Mouse (Mus musculus): ENCODE measurements at regions not wholly inside any gene's neighbourhood (a gene's known extent, or its start where the extent isn't known, plus 50 kb on each side); places are given as distances from the start of the nearest gene placed in this dataset.

DNA sequence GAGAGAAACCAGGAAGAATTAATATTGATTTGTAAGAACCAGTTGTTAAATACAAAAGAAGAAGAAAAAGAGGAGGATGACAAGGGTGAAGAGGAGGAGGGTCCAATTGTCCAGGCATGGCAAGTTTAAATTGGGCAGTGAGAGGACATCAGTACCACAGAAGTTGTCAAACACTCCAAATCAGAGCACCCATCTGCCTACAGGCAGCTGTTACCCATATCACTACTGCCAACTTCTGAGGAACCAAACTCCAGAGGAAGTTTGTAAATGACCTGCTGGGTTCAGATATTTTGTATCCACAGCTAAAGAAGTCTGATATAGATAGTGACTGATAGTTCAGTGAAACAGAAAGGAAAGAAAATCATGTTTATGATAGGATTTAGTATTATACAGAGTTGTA, 802.6 kb downstream of the Gsdmc2 start:
- Histone ChIP-seq H3K9ac (ENCODE audit: control insufficient read depth, low read depth, low read length, poor library complexity, severe bottlenecking) (no peak overlapping the region), H3K36me3 (ENCODE audit: control insufficient read depth in 1 of 2, insufficient read depth in 2 of 2, low read length in 2 of 2) (no peaks in the 10 kb centered on the region), H3K4me3 (ENCODE audit: control insufficient read depth in 1 of 2, insufficient read depth in 1 of 2, low read depth in 2 of 2, low read length in 2 of 2) (no peak overlapping the region), H3K79me2 (ENCODE audit: control insufficient read depth, insufficient read depth, low read length, poor library complexity) (no peaks in the 10 kb centered on the region), H3K4me1 (ENCODE audit: control insufficient read depth in 1 of 2, insufficient read depth in 2 of 2, low read length in 2 of 2) (no peaks in the 10 kb centered on the region), H3K27me3 (ENCODE audit: control insufficient read depth in 1 of 2, insufficient read depth in 2 of 2, low read length in 2 of 2) (no peaks in the 10 kb centered on the region), H3K27ac (ENCODE audit: control insufficient read depth, low read depth, low read length) (no peak overlapping the region), H3K9me3 (replicated peaks; ENCODE audit: insufficient read depth, low read length) (no peaks in the 10 kb centered on the region)
- TF ChIP-seq BHLHE40 (IDR thresholded peaks at IDR 0.05; ENCODE audit: borderline replicate concordance, low read depth, low read length) (no peak), POLR2A (IDR thresholded peaks at IDR 0.05; ENCODE audit: control insufficient read depth in 1 of 2, insufficient read depth in 1 of 2, low read depth in 1 of 2, low read length in 2 of 2, poor library complexity in 1 of 2) (no peak), CTCF (IDR thresholded peaks at IDR 0.05 in 2 of 3, conservative IDR thresholded peaks at IDR 0.05 in 1 of 3; ENCODE audit: control insufficient read depth in 1 of 3, insufficient read depth in 1 of 3, low read depth in 2 of 3, low read length in 3 of 3, poor library complexity in 1 of 3, severe bottlenecking in 1 of 3) (no peak), TAL1 (IDR thresholded peaks at IDR 0.05; ENCODE audit: low read length) (no peak), CHD1 (IDR thresholded peaks at IDR 0.05; ENCODE audit: low read depth, low read length) (no peak), EP300 (IDR thresholded peaks at IDR 0.05; ENCODE audit: low read depth in 1 of 2, low read length in 2 of 2) (no peak), KAT2A (conservative IDR thresholded peaks at IDR 0.05; ENCODE audit: low read depth, low read length) (no peak), NELFE (IDR thresholded peaks at IDR 0.05; ENCODE audit: low read depth, low read length) (no peak), MYC (IDR thresholded peaks at IDR 0.05; ENCODE audit: low read depth, low read length) (no peak)
- no peak for DNase-seq (ENCODE audit: low read depth, low spot score)

DNA sequence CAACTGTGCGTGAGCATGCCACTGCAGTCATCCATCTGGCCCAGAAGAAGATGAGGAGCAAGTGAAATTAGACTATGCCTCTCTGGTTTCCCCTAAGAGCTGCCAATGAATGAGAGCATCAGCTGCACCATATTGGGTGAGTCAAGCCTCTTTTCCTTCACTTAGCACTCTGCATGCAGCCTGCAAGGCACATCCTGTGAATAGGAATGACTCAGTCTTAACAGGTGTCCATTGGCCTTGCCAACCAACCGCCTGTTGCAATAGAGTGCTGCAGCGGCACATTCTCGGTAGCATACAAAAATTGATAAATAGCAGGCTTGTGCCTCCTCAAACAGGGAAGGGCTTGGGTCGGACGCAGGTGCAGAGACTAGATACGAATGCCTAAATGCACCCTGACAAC, 808.7 kb downstream of the Gsdmc2 start:
- Histone ChIP-seq H3K9me3 (replicated peaks; ENCODE audit: insufficient read depth, low read length) (no peaks in the 10 kb centered on the region), H3K27me3 (ENCODE audit: control insufficient read depth in 1 of 2, insufficient read depth in 2 of 2, low read length in 2 of 2) (no peaks in the 10 kb centered on the region), H3K9ac (ENCODE audit: control insufficient read depth, low read depth, low read length, poor library complexity, severe bottlenecking) (no peak overlapping the region), H3K79me2 (ENCODE audit: control insufficient read depth, insufficient read depth, low read length, poor library complexity) (no peaks in the 10 kb centered on the region), H3K27ac (ENCODE audit: control insufficient read depth, low read depth, low read length) (no peak overlapping the region), H3K36me3 (ENCODE audit: control insufficient read depth in 1 of 2, insufficient read depth in 2 of 2, low read length in 2 of 2) (no peaks in the 10 kb centered on the region), H3K4me1 (ENCODE audit: control insufficient read depth in 1 of 2, insufficient read depth in 2 of 2, low read length in 2 of 2) (no peaks in the 10 kb centered on the region), H3K4me3 (ENCODE audit: control insufficient read depth in 1 of 2, insufficient read depth in 1 of 2, low read depth in 2 of 2, low read length in 2 of 2) (no peak overlapping the region)
- TF ChIP-seq MAFK (IDR thresholded peaks at IDR 0.05; ENCODE audit: borderline replicate concordance, low read depth, low read length) = no peak
- TF ChIP-seq POLR2A (IDR thresholded peaks at IDR 0.05; ENCODE audit: control insufficient read depth in 1 of 2, insufficient read depth in 1 of 2, low read depth in 1 of 2, low read length in 2 of 2, poor library complexity in 1 of 2) = no peak
- TF ChIP-seq ZMIZ1 (IDR thresholded peaks at IDR 0.05; ENCODE audit: low read depth, low read length) = no peak
- TF ChIP-seq ZC3H11A (IDR thresholded peaks at IDR 0.05; ENCODE audit: low read depth, low read length) = no peak
- no peak for TF ChIP-seq POLR2AphosphoS5 (IDR thresholded peaks at IDR 0.05; ENCODE audit: borderline replicate concordance, low read depth, low read length)
- TF ChIP-seq BHLHE40 (IDR thresholded peaks at IDR 0.05; ENCODE audit: borderline replicate concordance, low read depth, low read length) = no peak
- no peak for TF ChIP-seq USF2 (IDR thresholded peaks at IDR 0.05; ENCODE audit: borderline replicate concordance in 1 of 2, insufficient read depth in 1 of 2, low read depth in 1 of 2, low read length in 2 of 2)
- TF ChIP-seq ELF1 (IDR thresholded peaks at IDR 0.05; ENCODE audit: low read depth, low read length) = no peak
- no peak for DNase-seq (ENCODE audit: low read depth, low spot score)
